Mouse (Mus musculus) olfactory bulb, adult 2 months (tissue): Measurements from ENCODE around the gene Esp36. TPM values are rescaled to one million over a fixed set of nuclear protein-coding genes. Genes with fewer than 3 reads are reported as not detected.
"Not testable (repeated sequence)": the region's sequence is repeated elsewhere in the genome, so short reads cannot be mapped to it uniquely, and the experiment has no call there.

Experiments used
- H3K27ac ChIP-seq: fragments of 200-500 bp; 2 replicates; pipeline ENCODE4 v1.5.1; 2012; ENCODE audit warnings: low read depth, low read length; ENCODE audit not compliant: insufficient read depth
- H3K4me1 ChIP-seq: fragments of 200-500 bp; 2 replicates; pipeline ENCODE4 v1.6.1; 2012; ENCODE audit warnings: low read length; ENCODE audit not compliant: control insufficient read depth, insufficient read depth
- H3K4me3 ChIP-seq: fragments of 200-500 bp; 2 replicates; pipeline ENCODE4 v1.5.1; 2012; ENCODE audit warnings: mild to moderate bottlenecking, low read depth, low read length, moderate library complexity; ENCODE audit not compliant: insufficient read depth
- CTCF ChIP-seq: fragments of 200-500 bp; IDR thresholded peaks from 2 replicates; pipeline ENCODE4 v1.5.1; 2012; ENCODE audit warnings: low read depth, mild to moderate bottlenecking, low read length, moderate library complexity; ENCODE audit not compliant: insufficient read depth
- POLR2A ChIP-seq: fragments of 200-500 bp; IDR thresholded peaks from 2 replicates; pipeline ENCODE4 v1.6.1; 2012; ENCODE audit warnings: mild to moderate bottlenecking, low read depth, low read length, moderate library complexity; ENCODE audit not compliant: insufficient read depth
- WGBS: fragments of 180-500 bp; shearing (Covaris S2); methylation state at CpG from one replicate; pipeline ENCODE4 v1.1.7; 2018; 5-methylcytosine and 5-hydroxymethylcytosine counted together
- polyA plus RNA-seq: library from polyadenylated mRNA; stranded (reverse); fragments of >200 nt; gene quantifications from 2 replicates; pipeline ENCODE4 v1.2.4, GENCODE M21; 2012; ENCODE audit warnings: low replicate concordance; ENCODE audit not compliant: missing spikeins, insufficient read depth, insufficient read length

Esp36 gene
- polyA plus RNA-seq: not detected in 2 replicates

GRCm38 (mm10) chr17:38420085-38420484, at the start of gene Esp36:
Gene Esp36, minus strand, starts transcription at chr17:38420185.
- no peak within 1 kb of the TSS for H3K27ac ChIP-seq
- H3K4me3 ChIP-seq: no peak within 1 kb of the TSS
- no peak for TF ChIP-seq POLR2A
- no peak for TF ChIP-seq CTCF
- WGBS: 68% methylated on average over 2 of the region's 2 CpGs
- H3K4me1 ChIP-seq: no peaks in the 10 kb centered on the region

GRCm38 (mm10) chr17:38456206-38456605, 36.2 kb upstream of the Esp36 start:
- H3K4me1 ChIP-seq, H3K27ac ChIP-seq, H3K4me3 ChIP-seq: not testable (repeated sequence)

GRCm38 (mm10) chr17:38450688-38451087, 30.7 kb upstream of the Esp36 start:
- 94% methylated on average over 2 of the region's 2 CpGs for WGBS
- no peak for TF ChIP-seq POLR2A
- TF ChIP-seq CTCF: no peak

GRCm38 (mm10) chr17:38406135-38406534, 13.8 kb downstream of the Esp36 start:
- TF ChIP-seq POLR2A (no peak), CTCF (no peak)
- Histone ChIP-seq H3K4me3 (no peak overlapping the region), H3K27ac (no peak overlapping the region), H3K4me1 (no peaks in the 10 kb centered on the region)
- WGBS: 83% methylated on average over 3 of the region's 3 CpGs

More at GRCm38 (mm10) chr17:38450688-38451087, 30.7 kb upstream of the Esp36 start:
- Histone ChIP-seq H3K4me3 (no peak overlapping the region), H3K4me1 (no peaks in the 10 kb centered on the region), H3K27ac (no peak overlapping the region)

GRCm38 (mm10) chr17:38391821-38392220, 28.2 kb downstream of the Esp36 start:
- TF ChIP-seq POLR2A: no peak
- no peak for TF ChIP-seq CTCF
- no peaks in the 10 kb centered on the region for H3K4me1 ChIP-seq
- 74% methylated on average over 2 of the region's 2 CpGs for WGBS
- H3K27ac ChIP-seq: no peak overlapping the region
- no peak overlapping the region for H3K4me3 ChIP-seq

Other genes with a start within 250 kb of the Esp36 start
- gene Olfr134, start 248.8 kb downstream of the Esp36 start, polyA plus RNA-seq: not detected in 2 replicates
- not detected in 2 replicates for gene Olfr135, start 215.8 kb downstream of the Esp36 start, polyA plus RNA-seq
- not detected in 2 replicates for gene Olfr138, start 159.2 kb downstream of the Esp36 start, polyA plus RNA-seq
- gene Olfr137, start 112.6 kb downstream of the Esp36 start, polyA plus RNA-seq: not detected in 2 replicates
- gene Olfr136, start 90.4 kb downstream of the Esp36 start, polyA plus RNA-seq: not detected in 2 replicates
- gene Esp34, start 134.0 kb upstream of the Esp36 start, polyA plus RNA-seq: not detected in 2 replicates
- not detected in 2 replicates for gene Esp31, start 219.3 kb upstream of the Esp36 start, polyA plus RNA-seq